Mouse (Mus musculus): ENCODE data around the gene Ush2a.

DNA sequence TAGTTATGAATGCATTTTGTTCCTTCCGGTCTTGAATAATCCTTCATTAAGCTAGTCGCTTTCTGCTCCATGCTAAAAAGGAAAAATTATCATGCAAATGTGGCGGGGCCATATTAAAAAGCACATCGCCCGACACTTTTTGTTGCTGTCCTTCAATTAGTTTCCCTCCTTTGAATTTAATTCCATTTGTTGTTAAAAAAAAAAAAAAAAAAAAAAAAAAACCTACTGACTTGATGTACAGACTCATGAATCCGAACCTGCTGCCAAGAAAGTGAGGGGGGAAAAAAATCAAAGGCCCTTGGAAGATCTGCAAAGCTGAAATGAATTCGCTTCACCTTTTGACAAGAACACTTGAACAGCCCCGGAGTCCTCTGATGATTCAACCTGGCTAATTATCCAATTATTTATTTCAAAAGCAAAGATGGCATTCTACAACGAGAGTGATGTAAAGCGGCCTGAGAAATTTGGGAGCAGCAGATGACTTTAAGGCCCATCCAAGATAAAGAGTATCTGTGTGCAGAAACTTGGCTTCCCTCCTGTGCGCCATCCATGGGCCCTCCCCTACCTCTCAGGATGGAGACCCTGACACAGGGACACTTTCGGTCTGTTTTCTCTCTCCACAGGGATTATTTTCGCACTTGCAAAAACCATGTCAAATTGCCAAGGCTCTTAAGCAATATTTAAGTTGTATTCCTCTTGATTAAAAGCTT is 194.8 kb downstream of the Ush2a start:
- TF ChIP-seq POLR2A (IDR thresholded peaks at IDR 0.05; ENCODE audit: extremely low read depth, insufficient read depth, low read length) (no peak), CTCF (IDR thresholded peaks at IDR 0.05; ENCODE audit: extremely low read depth, insufficient read depth, low read length) (no peak)

All from cortical plate, adult 2 months (tissue).